Mouse (Mus musculus): ENCODE measurements at regions not wholly inside any gene's neighbourhood (a gene's known extent, or its start where the extent isn't known, plus 50 kb on each side); places are given as distances from the start of the nearest gene placed in this dataset.

- 60% methylated on average over 6 of the region's 6 CpGs for WGBS
Measured at GRCm38 (mm10) chr16:77328628-77329159, 273.2 kb downstream of the Gm11146 start.

GRCm38 (mm10) chr16:77328049-77328448 lies 273.8 kb downstream of the Gm11146 start:
- TF ChIP-seq POLR2A (IDR thresholded peaks at IDR 0.05; ENCODE audit: borderline replicate concordance, insufficient read depth, low read length) (no peak), CTCF (IDR thresholded peaks at IDR 0.05; ENCODE audit: borderline replicate concordance, insufficient read depth, low read depth, low read length) (no peak)
- Histone ChIP-seq H3K4me1 (ENCODE audit: control insufficient read depth, insufficient read depth, low read length) (no peaks in the 10 kb centered on the region), H3K27ac (ENCODE audit: insufficient read depth, low read length) (no peak overlapping the region), H3K4me3 (replicated peaks; ENCODE audit: insufficient read depth, low read depth, low read length) (no peak overlapping the region), H3K27me3 (ENCODE audit: control insufficient read depth, insufficient read depth, low read length) (no peaks in the 10 kb centered on the region)
- DNase-seq, result no peak
- WGBS, result 75% methylated on average over 5 of the region's 5 CpGs

More at GRCm38 (mm10) chr16:77328628-77329159, 273.2 kb downstream of the Gm11146 start:
- Histone ChIP-seq H3K4me3 (replicated peaks; ENCODE audit: insufficient read depth, low read depth, low read length) (peak overlapping the region; percentile 28), H3K27me3 (ENCODE audit: control insufficient read depth, insufficient read depth, low read length) (no peaks in the 10 kb centered on the region), H3K4me1 (ENCODE audit: control insufficient read depth, insufficient read depth, low read length) (no peaks in the 10 kb centered on the region), H3K27ac (ENCODE audit: insufficient read depth, low read length) (no peak overlapping the region)
- TF ChIP-seq CTCF (IDR thresholded peaks at IDR 0.05; ENCODE audit: borderline replicate concordance, insufficient read depth, low read depth, low read length), result no peak
- TF ChIP-seq POLR2A (IDR thresholded peaks at IDR 0.05; ENCODE audit: borderline replicate concordance, insufficient read depth, low read length), result no peak
- DNase-seq, result no peak

GRCm38 (mm10) chr16:77322338-77322737 lies 279.6 kb downstream of the Gm11146 start:
- TF ChIP-seq CTCF (IDR thresholded peaks at IDR 0.05; ENCODE audit: borderline replicate concordance, insufficient read depth, low read depth, low read length) (no peak), POLR2A (IDR thresholded peaks at IDR 0.05; ENCODE audit: borderline replicate concordance, insufficient read depth, low read length) (no peak)
- WGBS, result 18% methylated on average over 5 of the region's 5 CpGs

GRCm38 (mm10) chr16:77318150-77318549 lies 283.7 kb downstream of the Gm11146 start:
- H3K27me3 ChIP-seq (ENCODE audit: control insufficient read depth, insufficient read depth, low read length), result no peaks in the 10 kb centered on the region

More at GRCm38 (mm10) chr16:77322338-77322737, 279.6 kb downstream of the Gm11146 start:
- Histone ChIP-seq H3K27ac (ENCODE audit: insufficient read depth, low read length) (no peak overlapping the region), H3K27me3 (ENCODE audit: control insufficient read depth, insufficient read depth, low read length) (no peaks in the 10 kb centered on the region), H3K4me3 (replicated peaks; ENCODE audit: insufficient read depth, low read depth, low read length) (no peak overlapping the region), H3K4me1 (ENCODE audit: control insufficient read depth, insufficient read depth, low read length) (no peaks in the 10 kb centered on the region)
- DNase-seq, result peak; percentile 33 to 63

GRCm38 (mm10) chr16:77315354-77315753 lies 286.5 kb downstream of the Gm11146 start:
- peak in 1 of 2 experiments; percentile 15 for DNase-seq
- Histone ChIP-seq H3K4me3 (replicated peaks; ENCODE audit: insufficient read depth, low read depth, low read length) (no peak overlapping the region), H3K27me3 (ENCODE audit: control insufficient read depth, insufficient read depth, low read length) (no peaks in the 10 kb centered on the region), H3K27ac (ENCODE audit: insufficient read depth, low read length) (no peak overlapping the region), H3K4me1 (ENCODE audit: control insufficient read depth, insufficient read depth, low read length) (no peaks in the 10 kb centered on the region)
- 6% methylated on average over 1 of the region's 1 CpGs for WGBS
- no peak for TF ChIP-seq POLR2A (IDR thresholded peaks at IDR 0.05; ENCODE audit: borderline replicate concordance, insufficient read depth, low read length)
- no peak for TF ChIP-seq CTCF (IDR thresholded peaks at IDR 0.05; ENCODE audit: borderline replicate concordance, insufficient read depth, low read depth, low read length)

More at GRCm38 (mm10) chr16:77318150-77318549, 283.7 kb downstream of the Gm11146 start:
- Histone ChIP-seq H3K27ac (ENCODE audit: insufficient read depth, low read length) (no peak overlapping the region), H3K4me3 (replicated peaks; ENCODE audit: insufficient read depth, low read depth, low read length) (no peak overlapping the region), H3K4me1 (ENCODE audit: control insufficient read depth, insufficient read depth, low read length) (no peaks in the 10 kb centered on the region)
- no peak for DNase-seq
- TF ChIP-seq POLR2A (IDR thresholded peaks at IDR 0.05; ENCODE audit: borderline replicate concordance, insufficient read depth, low read length) (no peak), CTCF (IDR thresholded peaks at IDR 0.05; ENCODE audit: borderline replicate concordance, insufficient read depth, low read depth, low read length) (no peak)
- WGBS, result 98% methylated on average over 1 of the region's 1 CpGs

GRCm38 (mm10) chr16:77313195-77313594 lies 288.7 kb downstream of the Gm11146 start:
- Histone ChIP-seq H3K27me3 (ENCODE audit: control insufficient read depth, insufficient read depth, low read length) (no peaks in the 10 kb centered on the region), H3K4me3 (replicated peaks; ENCODE audit: insufficient read depth, low read depth, low read length) (no peak overlapping the region), H3K4me1 (ENCODE audit: control insufficient read depth, insufficient read depth, low read length) (no peaks in the 10 kb centered on the region), H3K27ac (ENCODE audit: insufficient read depth, low read length) (no peak overlapping the region)
- DNase-seq, result peak in 1 of 2 experiments; percentile 23
- no peak for TF ChIP-seq CTCF (IDR thresholded peaks at IDR 0.05; ENCODE audit: borderline replicate concordance, insufficient read depth, low read depth, low read length)
- no peak for TF ChIP-seq POLR2A (IDR thresholded peaks at IDR 0.05; ENCODE audit: borderline replicate concordance, insufficient read depth, low read length)

GRCm38 (mm10) chr16:77301270-77302171 lies 288.0 kb downstream of the Usp25 start:
- H3K27ac ChIP-seq (ENCODE audit: insufficient read depth, low read length), result no peak overlapping the region
- TF ChIP-seq POLR2A (IDR thresholded peaks at IDR 0.05; ENCODE audit: borderline replicate concordance, insufficient read depth, low read length), result no peak
- no peak for TF ChIP-seq CTCF (IDR thresholded peaks at IDR 0.05; ENCODE audit: borderline replicate concordance, insufficient read depth, low read depth, low read length)
- H3K4me1 ChIP-seq (ENCODE audit: control insufficient read depth, insufficient read depth, low read length), result no peaks in the 10 kb centered on the region
- H3K4me3 ChIP-seq (replicated peaks; ENCODE audit: insufficient read depth, low read depth, low read length), result no peak overlapping the region
- 87% methylated on average over 6 of the region's 6 CpGs for WGBS
- no peak for DNase-seq
- no peaks in the 10 kb centered on the region for H3K27me3 ChIP-seq (ENCODE audit: control insufficient read depth, insufficient read depth, low read length)
